Mouse (Mus musculus) liver, adult 2 months (tissue): ENCODE measurements around the gene Satb2.

Experiments used
- CTCF ChIP-seq: fragments of 200-500 bp; IDR thresholded peaks from 2 replicates; pipeline ENCODE4 v1.5.1; 2011; ENCODE audit warnings: low read depth, low read length, control low read depth
- POLR2A ChIP-seq: fragments of 200-500 bp; IDR thresholded peaks from 2 replicates; pipeline ENCODE4 v1.6.1; 2011; ENCODE audit warnings: low read length, control low read depth; ENCODE audit not compliant: insufficient read depth; ENCODE audit errors: extremely low read depth

- TF ChIP-seq POLR2A, result no peak
- TF ChIP-seq CTCF, result no peak
Observed at GRCm38 (mm10) chr1:56795016-56795608, 183.3 kb downstream of the Satb2 start.
